Comparison of ENCODE assay signal across 8 mouse cellular contexts in genomic region chr4:53159767-53160166, GRCm38 (mm10). TPM values are rescaled to one million over a fixed set of nuclear protein-coding genes. Genes with fewer than 3 reads are reported as not detected.
DNase-seq lines count a peak whose midpoint lies in the region; ATAC-seq and TF ChIP-seq lines count a peak whose summit lies in the region.

Abca1 (minus strand) TSS chr4:53159895.

- no peaks in the 10 kb centered on the region for H3K27me3 ChIP-seq in G1E (ENCODE audit: insufficient read depth, low read length)
- H3K27me3 ChIP-seq in neural tube, embryonic 15.5 days (replicated peaks) = peaks cover 3% of the 10 kb centered on the region; the same call in 1 of the 2 replicates

- H3K4me3 ChIP-seq in G1E (ENCODE audit: low read depth, low read length) = peak within 1 kb of the TSS; percentile 78
- H3K4me3 ChIP-seq in layer of hippocampus, adult 2 months = peak within 1 kb of the TSS; percentile 97
- peak within 1 kb of the TSS; percentile 88 for H3K4me3 ChIP-seq in lung, adult 2 months (replicated peaks; ENCODE audit: extremely low read depth, low read depth, low read length)
- H3K4me3 ChIP-seq in neural tube, embryonic 15.5 days (replicated peaks) = peak within 1 kb of the TSS; percentile 67

- peak within 1 kb of the TSS; percentile 60 for H3K9ac ChIP-seq in neural tube, embryonic 15.5 days (replicated peaks)

- peaks cover 5% of the 10 kb centered on the region for H3K36me3 ChIP-seq in G1E (replicated peaks)
- no peaks in the 10 kb centered on the region for H3K36me3 ChIP-seq in neural tube, embryonic 15.5 days

- TF ChIP-seq CTCF in G1E (IDR thresholded peaks at IDR 0.05; ENCODE audit: low read depth, low read length) = no peak
- TF ChIP-seq CTCF in layer of hippocampus, adult 2 months (conservative IDR thresholded peaks at IDR 0.05) = peak; percentile 57
- no peak for TF ChIP-seq CTCF in lung, adult 2 months (IDR thresholded peaks at IDR 0.05; ENCODE audit: insufficient read depth, low read length)

- DNase-seq in G1E (ENCODE audit: low spot score) = peak; percentile 85
- peak; percentile 83 for DNase-seq in cerebellum, adult 11-12 months
- DNase-seq in forelimb bud, embryonic 11.5 days (ENCODE audit: low read depth, low spot score) = peak; percentile 92
- DNase-seq in heart, postnatal 4 days = peak; percentile 91
- DNase-seq in layer of hippocampus, adult 2 months (ENCODE audit: low spot score in 2 of 2) = peak; percentile 85 to 90
- DNase-seq in lung, adult 2 months = peak; percentile 88
- peak; percentile 95 for DNase-seq in testis, postnatal 10 days (ENCODE audit: low spot score)

- peak; percentile 89 for ATAC-seq in G1E (ENCODE audit: extremely low read depth, insufficient number of reproducible peaks, low FRiP score, poor library complexity, severe bottlenecking)
- ATAC-seq in neural tube, embryonic 15.5 days (ENCODE audit: low FRiP score) = peak; percentile 93

- peak within 1 kb of the TSS; percentile 88 for H3K27ac ChIP-seq in layer of hippocampus, adult 2 months
- H3K27ac ChIP-seq in neural tube, embryonic 15.5 days (replicated peaks) = peak within 1 kb of the TSS; percentile 72

- peak within 1 kb of the TSS; percentile 93 for H3K4me2 ChIP-seq in neural tube, embryonic 15.5 days

- H3K4me1 ChIP-seq in G1E (ENCODE audit: insufficient read depth, low read depth, low read length) = peaks cover 61% of the 10 kb centered on the region
- peaks cover 7% of the 10 kb centered on the region for H3K4me1 ChIP-seq in lung, adult 2 months (ENCODE audit: control insufficient read depth, insufficient read depth, low read length)
- peaks cover 20% of the 10 kb centered on the region for H3K4me1 ChIP-seq in neural tube, embryonic 15.5 days

- TF ChIP-seq POLR2A in lung, adult 2 months (IDR thresholded peaks at IDR 0.05; ENCODE audit: borderline replicate concordance, extremely low read depth, low read depth, low read length) = peak; percentile 79; the same call in 1 of the 2 replicates

- H3K9me3 ChIP-seq in G1E (replicated peaks) = no peaks in the 10 kb centered on the region
- H3K9me3 ChIP-seq in neural tube, embryonic 15.5 days (replicated peaks) = no peaks in the 10 kb centered on the region

- WGBS in lung, adult 2 months = under 1% methylated on average over 37 of the region's 37 CpGs
- under 1% methylated on average over 37 of the region's 37 CpGs for WGBS in neural tube, embryonic 15.5 days

RNA-seq across cellular contexts. Expression of gene Abca1, which starts in this region (rescaled TPM):
- total RNA-seq in G1E (2014; fragmentation: Nextera tagmentation) (21.5 and 23.0 TPM in 2 replicates), G1E (2017) (4.6 and 4.7 TPM in 2 replicates)
- 1.8 and 2.1 TPM in 2 replicates for polyA plus RNA-seq in G1E (2012)
- 10 to 100 TPM in 1 of 2 experiments, 1 to 10 TPM in 1; 9.5 to 11.6 TPM for total RNA-seq in heart, postnatal 4 days (2021)
- total RNA-seq in layer of hippocampus, adult 2 months (2021) = 10 to 100 TPM; 20.7 to 22.3 TPM
- 7.8 and 13.2 TPM in 2 replicates for polyA plus RNA-seq in lung, adult 2 months (2012; rRNA removed)
- 8.8 and 9.0 TPM in 2 replicates for polyA plus RNA-seq in neural tube, embryonic 15.5 days (2015; fragmentation: Nextera tagmentation; extraction: Ambion mirVana)

Comparison
In these comparisons a context has a peak if more than half of its experiments do, and no peak if none do; other contexts are left out.
1. Peak in every context shown above with its lines: DNase-seq, ATAC-seq, H3K4me3 ChIP-seq and H3K27ac ChIP-seq.